In the genomic region with DNA sequence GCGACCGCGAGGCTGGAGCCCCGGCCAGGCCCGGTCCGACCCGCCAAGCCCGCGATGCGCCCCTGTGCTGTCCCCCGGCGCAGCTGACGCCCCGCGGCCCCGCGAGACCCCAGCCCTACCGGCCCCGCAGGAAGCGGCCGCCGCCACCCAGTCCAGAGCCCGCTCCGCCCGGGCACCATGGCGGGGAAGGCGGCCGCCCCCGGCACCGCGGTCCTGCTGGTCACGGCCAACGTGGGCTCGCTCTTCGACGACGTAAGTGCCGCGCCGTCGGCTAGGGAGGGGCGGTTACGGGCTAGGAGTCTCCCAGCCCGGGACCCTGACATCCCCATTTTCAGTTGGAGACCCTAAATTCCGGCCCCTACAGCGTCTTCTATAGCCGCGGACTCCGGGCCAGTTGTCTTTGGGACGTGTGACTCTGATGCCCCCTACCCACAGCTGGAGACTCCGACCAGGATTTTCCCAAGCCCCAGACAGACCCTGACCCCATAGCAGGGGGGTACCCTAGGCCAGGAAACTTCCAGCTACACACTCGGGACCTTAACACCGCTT, we compare ENCODE assay signal across 8 mouse cellular contexts. TPM values are rescaled to one million over a fixed set of nuclear protein-coding genes. Genes with fewer than 3 reads are reported as not detected.
DNase-seq lines count a peak whose midpoint lies in the region; ATAC-seq and TF ChIP-seq lines count a peak whose summit lies in the region.

No protein-coding gene starts in this region.

- TF ChIP-seq POLR2A in olfactory bulb, adult 2 months (IDR thresholded peaks at IDR 0.05; ENCODE audit: insufficient read depth, low read depth, low read length) = no peak

- H3K4me2 ChIP-seq in liver, embryonic 12.5 days = peak overlapping the region; percentile 100

- peak; percentile 59 to 83 for DNase-seq in adrenal gland, adult (ENCODE audit: inconsistent age in 2 of 2, low spot score in 1 of 2)
- DNase-seq in adrenal gland, postnatal 14 days = no peak
- DNase-seq in right cerebral cortex, postnatal 25 days = peak; percentile 28
- no peak for DNase-seq in right cerebral cortex, adult 18-20 months
- DNase-seq in heart, postnatal 10 days = peak; percentile 60 to 63
- DNase-seq in Muller cell, postnatal 12 days (ENCODE audit: inconsistent ontology term) = no peak

- 2% methylated on average over 36 of the region's 53 CpGs for WGBS in liver, embryonic 12.5 days (ENCODE audit: insufficient replicate concordance)
- under 1% methylated on average over 50 of the region's 53 CpGs for WGBS in olfactory bulb, adult 2 months

- no peaks in the 10 kb centered on the region for H3K27me3 ChIP-seq in liver, embryonic 12.5 days (replicated peaks)

- no peak for TF ChIP-seq CTCF in olfactory bulb, adult 2 months (IDR thresholded peaks at IDR 0.05; ENCODE audit: insufficient read depth, low read depth, low read length)

- intact Hi-C loops in heart, postnatal 10 days (cut with DNase I) = loop anchor here (1.0 to 5.0 kb wide), 2 partner anchors 86 to 157 kb away; no protein-coding TSS in a partner anchor

- no peaks in the 10 kb centered on the region for H3K36me3 ChIP-seq in liver, embryonic 12.5 days

- peak overlapping the region; percentile 95 for H3K9ac ChIP-seq in liver, embryonic 12.5 days

- peak overlapping the region; percentile 70 for H3K27ac ChIP-seq in liver, embryonic 12.5 days
- peak overlapping the region; percentile 65 for H3K27ac ChIP-seq in olfactory bulb, adult 2 months (ENCODE audit: insufficient read depth, low read depth, low read length)

- H3K4me3 ChIP-seq in liver, embryonic 12.5 days = peak overlapping the region; percentile 85
- peak overlapping the region; percentile 69 for H3K4me3 ChIP-seq in olfactory bulb, adult 2 months (ENCODE audit: insufficient read depth, low read depth, low read length)

- H3K9me3 ChIP-seq in liver, embryonic 12.5 days (replicated peaks) = no peaks in the 10 kb centered on the region

- H3K4me1 ChIP-seq in liver, embryonic 12.5 days = peaks cover 34% of the 10 kb centered on the region
- H3K4me1 ChIP-seq in olfactory bulb, adult 2 months (ENCODE audit: control insufficient read depth, insufficient read depth, low read length) = peaks cover 23% of the 10 kb centered on the region

- peak; percentile 8 for ATAC-seq in liver, embryonic 12.5 days

RNA-seq across cellular contexts. Expression of a gene that starts 0.4 kb away (rescaled TPM):
- 60.1 and 60.3 TPM in 2 replicates for total RNA-seq in adrenal gland, postnatal 14 days (2021)
- total RNA-seq in heart, postnatal 10 days (2021) = 100 to 1,000 TPM; 185 to 197 TPM
- polyA plus RNA-seq in liver, embryonic 12.5 days (2016; fragmentation: Nextera tagmentation; extraction: Ambion mirVana) = 10.1 and 11.0 TPM in 2 replicates
- polyA plus RNA-seq in olfactory bulb, adult 2 months (2012; ENCODE audit: insufficient read depth, insufficient read length, low replicate concordance, missing spikeins) = not detected in 2 replicates

Comparison
In these comparisons a context has a peak if more than half of its experiments do, and no peak if none do; other contexts are left out.
1. DNase-seq: peak in adrenal gland, adult (2 of 2), right cerebral cortex, postnatal 25 days (single experiment) and heart, postnatal 10 days (2 of 2); none in adrenal gland, postnatal 14 days (single experiment), right cerebral cortex, adult 18-20 months (single experiment) and Muller cell, postnatal 12 days (single experiment).